Mouse (Mus musculus) bone marrow macrophage, adult 2 months (primary cell): ENCODE data around the gene Tbc1d10c. TPM values are rescaled to one million over a fixed set of nuclear protein-coding genes. Genes with fewer than 3 reads are reported as not detected.
A peak's percentile ranks its signal among the peaks of the same experiment; 100 is the strongest.

ENCODE experiments used
- H3K27ac ChIP-seq: 2 replicates; pipeline ENCODE4 v1.5.1; 2012; ENCODE audit warnings: low read depth, low read length; ENCODE audit not compliant: insufficient read depth
- H3K4me1 ChIP-seq: 2 replicates; pipeline ENCODE4 v1.6.1; 2012; ENCODE audit warnings: low read length; ENCODE audit not compliant: control insufficient read depth, insufficient read depth
- H3K4me3 ChIP-seq: 2 replicates; pipeline ENCODE4 v1.5.1; 2012; ENCODE audit warnings: mild to moderate bottlenecking, low read length, moderate library complexity; ENCODE audit not compliant: insufficient read depth
- CTCF ChIP-seq: IDR thresholded peaks from 2 replicates; pipeline ENCODE4 v1.5.1; 2012; ENCODE audit warnings: low read depth, mild to moderate bottlenecking, low read length, moderate library complexity
- POLR2A ChIP-seq: IDR thresholded peaks from 2 replicates; pipeline ENCODE4 v1.6.1; 2012; ENCODE audit warnings: mild to moderate bottlenecking, low read depth, low read length, borderline replicate concordance
- polyA plus RNA-seq: library from polyadenylated mRNA; stranded (reverse); fragments of >200 nt; gene quantifications from 2 replicates; pipeline ENCODE4 v1.2.4, GENCODE M21; 2012; ENCODE audit not compliant: missing spikeins, insufficient read depth, insufficient read length

Tbc1d10c gene
- polyA plus RNA-seq, 1 experiment: 0.83 TPM

DNA sequence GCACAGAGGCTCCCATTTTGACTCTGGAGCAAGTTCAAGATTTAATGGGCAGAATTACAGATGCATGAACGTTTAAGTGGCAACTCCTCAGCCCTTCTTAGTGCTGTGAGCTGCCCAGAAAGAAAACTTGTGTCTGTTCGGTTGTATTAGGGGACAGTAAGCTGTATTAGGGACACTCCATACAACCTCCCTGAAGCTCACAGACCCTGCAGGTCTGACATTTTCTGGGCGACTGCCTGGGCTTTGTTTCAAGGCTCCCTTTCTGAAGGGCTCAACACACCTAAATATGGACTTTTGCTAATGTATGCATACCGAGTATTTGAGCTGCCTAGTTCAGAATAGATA is 27.6 kb downstream of the Tbc1d10c start:
- no peak for TF ChIP-seq CTCF
- TF ChIP-seq POLR2A: no peak
- peak overlapping the region; percentile 12; the same call in 1 of the 2 replicates for H3K27ac ChIP-seq

DNA sequence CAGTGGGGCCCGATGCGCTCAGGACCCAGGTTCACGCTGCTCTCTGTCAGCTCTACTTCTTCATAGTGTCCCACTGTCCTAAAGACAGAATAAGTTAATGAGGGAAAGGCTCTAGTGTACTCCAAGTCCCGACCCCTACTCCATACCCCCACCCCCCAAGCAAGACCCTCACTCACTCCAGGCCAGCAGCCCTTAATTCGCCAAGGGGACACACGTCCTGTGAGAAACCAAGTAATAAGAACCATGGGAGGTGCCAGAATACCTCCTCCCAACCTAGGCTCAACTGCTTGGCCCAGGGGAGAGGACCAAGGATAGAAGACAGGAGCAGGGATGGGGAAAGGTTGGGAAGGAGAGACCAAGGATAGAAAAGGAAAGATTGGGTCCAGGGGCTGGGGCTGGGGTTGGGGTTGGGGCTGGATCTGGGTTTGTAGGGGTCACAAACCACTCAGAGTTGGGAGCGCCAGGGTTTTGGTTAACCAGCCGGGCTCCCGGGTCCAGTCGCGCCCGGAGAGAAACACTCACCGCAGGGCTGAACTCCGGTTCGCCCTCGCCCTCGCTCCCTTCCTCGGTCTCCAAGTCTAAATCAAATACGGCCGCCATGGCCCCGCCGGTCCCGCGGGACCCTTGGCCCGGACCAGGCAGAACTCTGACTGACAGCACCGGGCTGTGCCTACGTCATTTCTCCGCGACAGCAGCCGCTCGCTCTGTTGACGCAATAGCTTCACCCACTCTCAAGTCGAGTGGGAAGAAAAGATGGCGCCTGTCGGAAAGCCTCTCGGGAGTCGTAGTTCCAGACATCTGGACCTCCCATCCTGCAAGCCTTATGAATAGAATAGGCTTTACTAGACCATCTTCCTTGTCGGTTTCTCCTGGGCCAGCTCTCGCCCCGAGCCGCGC is 28.2 kb downstream of the Tbc1d10c start, which contains the start of gene Rps6kb2:
Gene Rps6kb2 (minus strand): TSS at position 709 of the 897 bp plus-strand sequence.
- Histone ChIP-seq H3K27ac (peak within 1 kb of the TSS; percentile 85), H3K4me1 (peaks cover 19% of the 10 kb centered on the region)
- no peak for TF ChIP-seq POLR2A
- TF ChIP-seq CTCF: no peak

More for the DNA sequence above, 27.6 kb downstream of the Tbc1d10c start:
- peaks cover 19% of the 10 kb centered on the region for H3K4me1 ChIP-seq
- peak overlapping the region; percentile 70 for H3K4me3 ChIP-seq

DNA sequence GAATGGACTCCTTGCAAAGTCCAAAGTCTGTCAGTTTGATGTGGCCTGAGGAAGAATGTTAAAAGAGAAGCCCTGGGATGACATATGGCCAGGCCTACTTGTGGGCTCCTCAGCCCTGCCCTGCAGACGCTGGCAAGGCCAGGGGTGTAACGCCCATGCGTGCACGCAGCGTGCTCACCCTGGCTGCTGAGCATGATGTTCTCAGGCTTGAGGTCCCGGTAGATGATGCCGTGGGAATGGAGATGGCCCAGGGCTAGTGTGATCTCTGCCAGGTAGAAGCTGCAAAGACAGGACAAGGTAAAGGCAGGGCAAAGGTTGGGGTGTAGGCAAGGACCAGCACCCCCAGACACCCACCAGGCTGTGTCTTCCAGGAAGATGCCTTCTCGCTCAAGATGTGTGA is 32.0 kb downstream of the Tbc1d10c start:
- H3K4me1 ChIP-seq: peaks cover 7% of the 10 kb centered on the region

More for the DNA sequence above, 28.2 kb downstream of the Tbc1d10c start, which contains the start of gene Rps6kb2:
- peak within 1 kb of the TSS; percentile 70 for H3K4me3 ChIP-seq

DNA sequence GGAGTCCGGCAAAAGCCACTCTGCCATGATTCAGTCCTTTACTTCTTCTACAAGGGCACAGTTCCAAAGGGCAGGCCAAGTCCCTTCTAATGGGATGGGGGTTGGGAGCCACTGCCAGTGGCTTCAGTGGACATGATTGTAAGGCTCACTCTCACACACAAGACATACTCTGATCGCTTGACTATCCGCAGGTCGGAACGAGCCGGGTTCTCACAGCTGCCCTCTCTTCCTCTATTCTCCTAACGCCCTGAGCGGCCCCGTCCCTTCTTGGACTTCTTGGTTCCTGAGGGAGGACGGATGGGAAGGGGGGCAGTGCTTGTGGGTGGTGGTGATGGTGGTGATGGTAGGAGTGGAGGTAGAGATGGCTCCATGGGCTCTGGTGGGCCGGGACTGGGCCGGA is 34.3 kb downstream of the Tbc1d10c start:
- H3K27ac ChIP-seq: no peak overlapping the region
- TF ChIP-seq POLR2A (no peak), CTCF (no peak)
- no peaks in the 10 kb centered on the region for H3K4me1 ChIP-seq
- no peak overlapping the region for H3K4me3 ChIP-seq

More for the DNA sequence above, 32.0 kb downstream of the Tbc1d10c start:
- Histone ChIP-seq H3K4me3 (no peak overlapping the region), H3K27ac (no peak overlapping the region)
- no peak for TF ChIP-seq CTCF
- TF ChIP-seq POLR2A: no peak

DNA sequence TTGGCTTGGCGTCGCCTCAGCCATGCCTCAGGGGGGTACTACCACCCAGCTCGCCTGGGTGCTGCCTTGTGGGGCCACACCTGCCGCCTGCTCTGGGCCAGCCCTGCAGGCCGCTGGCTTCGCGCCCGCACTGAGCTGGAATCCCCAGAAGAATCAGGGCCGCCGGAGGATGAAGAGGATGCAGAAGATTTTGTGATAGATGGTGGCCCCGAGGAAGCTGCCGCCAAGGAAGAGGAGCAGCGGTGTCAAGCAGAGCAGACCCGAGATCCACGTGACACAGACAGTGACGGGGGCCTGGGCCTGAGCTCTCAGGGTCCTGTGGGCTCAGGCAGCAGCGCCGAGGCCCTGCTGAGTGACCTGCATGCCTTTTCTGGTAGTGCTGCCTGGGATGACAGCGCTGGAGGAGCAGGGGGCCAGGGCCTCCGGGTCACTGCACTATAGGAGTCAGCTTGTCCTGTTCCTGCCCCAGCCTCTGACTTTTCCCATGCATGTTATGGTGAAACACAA is 35.0 kb downstream of the Tbc1d10c start:
- Histone ChIP-seq H3K27ac (no peak overlapping the region), H3K4me1 (no peaks in the 10 kb centered on the region), H3K4me3 (no peak overlapping the region)
- TF ChIP-seq CTCF (no peak), POLR2A (no peak)

DNA sequence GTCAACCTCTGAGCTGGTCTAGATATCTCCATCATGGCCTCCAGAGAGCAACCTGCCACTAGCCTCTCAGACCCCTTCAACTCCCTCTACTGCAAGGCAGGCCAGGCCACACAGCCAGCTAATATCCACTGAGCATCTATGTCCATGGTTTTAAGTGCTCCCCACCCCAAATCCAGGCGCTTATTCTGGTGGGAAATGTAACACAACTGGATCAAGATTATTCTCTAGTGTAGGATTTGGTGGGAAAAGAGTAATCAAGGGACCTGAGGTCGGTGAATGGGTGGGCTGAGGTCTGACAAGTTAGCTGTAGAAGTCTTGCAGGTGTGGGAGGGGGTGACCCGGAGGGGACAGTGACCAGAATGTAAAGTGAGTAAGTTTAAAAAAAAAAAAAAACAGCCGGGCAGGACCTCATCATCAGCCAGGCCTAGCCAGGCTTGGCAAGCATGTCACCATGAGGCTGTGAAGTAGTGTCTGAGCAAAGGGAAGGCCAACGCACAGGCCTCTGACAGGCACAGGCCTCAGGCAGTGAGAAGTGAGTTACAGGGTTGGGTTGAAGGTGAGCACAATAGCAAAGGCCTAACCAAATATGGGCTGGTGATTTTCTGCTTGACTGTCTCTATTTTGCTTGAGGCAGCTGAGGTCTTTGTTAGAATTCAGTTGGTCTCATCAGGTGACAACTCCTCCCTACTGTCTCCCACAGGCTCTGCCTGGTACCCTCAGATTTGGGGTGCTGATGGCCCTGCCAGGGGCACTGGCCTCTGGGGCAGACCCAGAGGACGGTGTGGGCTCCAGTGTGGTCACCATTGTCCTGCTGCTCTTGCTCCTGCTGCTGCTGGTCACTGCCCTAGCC is 35.6 kb downstream of the Tbc1d10c start:
- no peak overlapping the region for H3K4me3 ChIP-seq
- H3K4me1 ChIP-seq: no peaks in the 10 kb centered on the region
- no peak for TF ChIP-seq POLR2A
- no peak for TF ChIP-seq CTCF
- no peak overlapping the region for H3K27ac ChIP-seq

DNA sequence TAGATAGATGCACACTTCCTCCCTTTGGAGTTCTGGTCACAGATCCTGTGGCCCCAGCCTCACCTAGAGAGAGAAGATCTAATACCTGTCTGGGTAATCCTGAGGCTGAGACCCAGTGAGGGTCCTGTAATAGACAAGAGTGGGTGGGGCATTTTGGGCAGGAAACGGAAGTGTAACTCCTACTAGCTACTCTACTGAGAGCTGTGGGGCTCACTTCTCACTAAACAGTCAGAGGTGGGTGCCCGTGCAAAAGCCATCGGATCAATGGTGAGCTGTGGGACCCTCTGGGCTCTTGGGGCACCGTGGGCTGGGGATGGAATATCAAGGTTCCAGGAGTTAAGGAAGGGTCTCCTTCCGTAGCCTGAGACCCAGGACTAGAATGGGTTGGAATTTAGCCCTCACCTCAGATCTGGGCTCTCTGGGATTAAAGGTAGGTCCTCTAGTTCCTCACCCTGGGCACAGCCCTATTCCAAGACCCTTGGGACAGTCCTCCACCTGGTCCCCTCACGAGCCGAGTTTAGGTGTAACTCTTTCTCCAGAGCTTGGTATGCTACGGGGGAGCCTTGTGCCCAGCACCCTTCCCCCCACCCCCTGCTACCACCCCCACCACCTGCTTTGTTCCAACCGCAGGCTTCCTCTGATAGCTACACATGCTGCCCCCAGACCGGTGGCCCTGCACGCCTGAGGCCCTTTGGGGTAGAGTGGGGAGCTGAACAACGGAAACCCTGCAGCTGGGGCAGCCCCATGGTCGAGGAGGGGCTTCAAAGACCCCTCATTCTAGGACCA is 36.5 kb downstream of the Tbc1d10c start:
- Histone ChIP-seq H3K27ac (no peak overlapping the region), H3K4me3 (no peak overlapping the region), H3K4me1 (peaks cover 7% of the 10 kb centered on the region)
- no peak for TF ChIP-seq CTCF

DNA sequence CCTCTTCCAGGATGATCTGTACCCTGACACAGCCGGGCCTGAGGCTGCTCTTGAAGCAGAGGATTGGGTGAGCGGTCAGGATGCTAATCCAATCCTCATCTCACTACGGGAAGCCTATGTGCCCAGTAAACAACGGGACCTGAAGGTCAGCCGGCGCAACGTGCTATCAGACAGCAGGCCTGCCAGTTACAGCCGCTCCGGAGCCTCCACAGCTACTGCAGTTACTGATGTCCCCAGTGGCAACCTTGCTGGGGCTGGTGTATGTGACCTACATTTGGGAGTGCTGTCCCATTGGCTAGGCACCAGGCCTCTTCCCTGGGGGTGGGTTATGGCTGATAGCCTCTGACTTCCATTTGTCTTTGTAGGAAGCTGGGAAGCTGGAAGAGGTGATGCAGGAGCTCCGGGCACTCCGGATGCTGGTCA is 37.8 kb downstream of the Tbc1d10c start, which contains the start of gene Ptprcap:
Gene Ptprcap (plus strand): TSS at position 373 of the 423 bp plus-strand sequence.
- Histone ChIP-seq H3K4me1 (peaks cover 8% of the 10 kb centered on the region), H3K27ac (no peak within 1 kb of the TSS), H3K4me3 (no peak within 1 kb of the TSS)
- TF ChIP-seq CTCF (no peak), POLR2A (no peak)

DNA sequence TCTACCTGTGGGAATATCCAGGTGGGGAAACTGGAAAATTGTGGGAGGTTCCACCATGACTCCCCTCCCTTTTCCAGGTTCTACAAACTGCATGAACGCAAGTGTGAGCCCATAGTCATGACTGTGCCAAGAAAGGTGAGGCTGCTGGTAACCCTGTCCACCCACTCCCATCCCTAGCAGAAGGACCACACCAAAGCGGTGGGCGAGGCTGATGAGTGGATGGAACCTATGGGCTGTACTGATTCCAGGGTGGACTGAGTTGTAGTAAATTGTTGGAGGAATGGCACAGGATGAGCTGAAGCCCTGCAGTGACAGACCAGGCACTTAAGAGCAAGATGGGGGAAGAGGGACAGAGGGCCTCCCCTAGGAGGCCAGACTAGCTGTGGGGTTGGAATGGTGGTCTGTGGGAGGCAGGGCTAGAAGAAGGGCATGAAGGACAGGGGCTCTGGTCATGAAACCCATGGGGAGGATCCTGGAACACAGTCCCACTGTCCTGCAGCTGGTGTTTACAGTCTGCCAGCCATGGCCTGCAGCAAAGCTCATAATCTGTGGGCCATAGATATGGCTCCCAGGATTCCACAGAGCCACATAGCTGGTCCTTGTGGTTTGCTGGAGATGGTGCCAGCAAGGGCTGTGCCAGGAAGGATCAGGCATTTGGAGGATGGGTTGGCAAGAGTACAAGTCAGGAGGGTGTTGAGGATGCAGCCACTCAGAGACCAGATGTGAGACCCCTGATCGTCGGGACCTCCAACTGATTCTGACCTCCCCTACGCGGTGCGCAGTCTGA is 38.4 kb downstream of the Tbc1d10c start:
- no peak overlapping the region for H3K27ac ChIP-seq
- H3K4me1 ChIP-seq: peaks cover 14% of the 10 kb centered on the region
- TF ChIP-seq CTCF: no peak
- no peak for TF ChIP-seq POLR2A
- H3K4me3 ChIP-seq: no peak overlapping the region
